Mouse (Mus musculus): ENCODE measurements around the gene Atp2b1.

- no peak for TF ChIP-seq CTCF (IDR thresholded peaks at IDR 0.05; ENCODE audit: borderline replicate concordance, insufficient read depth, low read depth, low read length)
- TF ChIP-seq POLR2A (IDR thresholded peaks at IDR 0.05; ENCODE audit: borderline replicate concordance, insufficient read depth, low read length), result no peak
Measured at GRCm38 (mm10) chr10:98958752-98959151, 44.5 kb downstream of the Atp2b1 start.

All from cerebellum, adult 2 months (tissue).